Mouse (Mus musculus) embryonic facial prominence, embryonic 13.5 days (tissue): ENCODE measurements around the gene Mid1ip1. TPM values are rescaled to one million over a fixed set of nuclear protein-coding genes. Genes with fewer than 3 reads are reported as not detected.

Experiments
- ATAC-seq: fragments of 200-750 bp; cut with Nextera tagmentation; 2 replicates; pipeline ENCODE4 v1.8.0; 2017; ENCODE audit warnings: low read depth; ENCODE audit not compliant: insufficient number of reproducible peaks, insufficient read depth, low FRiP score, low TSS enrichment
- H3K27ac ChIP-seq: fragments of 300-500 bp; sonication (generic); 2 replicates; pipeline ENCODE4 v1.5.1; 2015; ENCODE audit warnings: moderate library complexity, mild to moderate bottlenecking, inconsistent platforms
- H3K27me3 ChIP-seq: fragments of 300-500 bp; sonication (generic); 2 replicates; pipeline ENCODE4 v1.6.1; 2015; ENCODE audit warnings: mild to moderate bottlenecking, inconsistent platforms
- H3K36me3 ChIP-seq: fragments of 300-500 bp; sonication (generic); 2 replicates; pipeline ENCODE4 v1.6.1; 2015; ENCODE audit warnings: mild to moderate bottlenecking, inconsistent platforms
- H3K4me1 ChIP-seq: fragments of 300-500 bp; sonication (generic); 2 replicates; pipeline ENCODE4 v1.6.1; 2015; ENCODE audit warnings: inconsistent platforms
- H3K4me2 ChIP-seq: fragments of 300-500 bp; sonication (generic); 2 replicates; pipeline ENCODE4 v1.6.1; 2015; ENCODE audit warnings: moderate library complexity, mild to moderate bottlenecking, inconsistent platforms
- H3K4me3 ChIP-seq: fragments of 300-500 bp; sonication (generic); 2 replicates; pipeline ENCODE4 v1.5.1; 2015; ENCODE audit warnings: mild to moderate bottlenecking, inconsistent platforms
- H3K9ac ChIP-seq: fragments of 300-500 bp; sonication (generic); 2 replicates; pipeline ENCODE4 v1.6.1; 2015; ENCODE audit warnings: mild to moderate bottlenecking, inconsistent platforms
- H3K9me3 ChIP-seq: fragments of 300-500 bp; sonication (generic); 2 replicates; pipeline ENCODE4 v1.6.1; 2016; ENCODE audit warnings: inconsistent platforms
- WGBS: fragments of 180-500 bp; shearing (Covaris S2); methylation state at CpG from one replicate; pipeline ENCODE4 v1.1.7; 2015; ENCODE audit warnings: mixed read lengths; 5-methylcytosine and 5-hydroxymethylcytosine counted together
- polyA plus RNA-seq: library from polyadenylated mRNA; unstranded; fragments of >200 nt; fragmentation: Nextera tagmentation; extraction: Ambion mirVana; gene quantifications from 2 replicates; pipeline ENCODE4 v1.2.1, GENCODE M21; 2015

Gene Mid1ip1
- polyA plus RNA-seq, 1 experiment from 2014 or later: 28.1 TPM

DNA sequence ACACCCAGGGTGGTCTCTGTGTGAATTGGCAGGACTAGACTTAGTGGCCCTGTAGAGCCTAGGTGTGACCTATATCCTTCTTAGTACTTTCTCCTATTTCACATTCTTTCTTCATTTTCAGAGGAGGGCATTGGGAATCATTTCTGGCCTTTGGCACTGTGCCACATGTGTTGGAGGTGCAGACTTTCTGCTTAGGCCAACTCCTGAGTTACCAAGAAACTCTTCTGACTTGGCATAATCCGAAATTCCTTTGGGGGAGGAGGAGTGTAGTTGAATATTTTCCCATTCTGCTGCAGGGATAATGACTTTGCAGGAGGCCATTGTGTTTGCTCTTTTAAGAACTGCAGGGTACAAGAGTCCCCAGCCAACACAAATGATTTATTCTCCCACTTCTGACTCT is 19.6 kb downstream of the Mid1ip1 start:
- no peak overlapping the region for H3K4me2 ChIP-seq
- ATAC-seq: no peak
- no peak overlapping the region for H3K4me3 ChIP-seq
- H3K4me1 ChIP-seq: 0 out of 2 replicates have a peak, but pooled peaks cover 2% of the 10 kb centered on the region
- no peaks in the 10 kb centered on the region; the same call in 1 of the 2 replicates for H3K27me3 ChIP-seq
- H3K9ac ChIP-seq: no peak overlapping the region
- 13% methylated on average over 1 of the region's 1 CpGs for WGBS
- no peaks in the 10 kb centered on the region for H3K36me3 ChIP-seq
- H3K9me3 ChIP-seq: no peaks in the 10 kb centered on the region
- no peak overlapping the region for H3K27ac ChIP-seq

DNA sequence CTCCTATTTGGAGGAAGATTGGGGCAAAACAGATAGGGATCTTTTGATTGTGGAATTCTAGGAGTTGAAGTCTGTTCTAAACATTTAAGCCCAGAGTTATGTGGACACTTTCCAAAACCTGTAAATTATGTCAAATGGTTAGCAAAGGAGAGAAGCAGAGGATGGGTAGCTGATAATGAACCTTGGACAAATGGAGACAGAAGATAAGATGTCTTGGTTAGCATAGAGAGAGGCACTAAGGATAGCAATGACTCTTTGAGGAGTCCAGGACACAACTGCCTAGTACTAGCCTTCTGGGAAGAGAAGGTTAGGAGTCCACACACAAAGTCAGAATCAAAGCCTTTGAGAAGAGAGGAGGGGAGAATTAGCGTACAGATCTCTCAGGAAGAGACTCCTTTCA is 20.1 kb downstream of the Mid1ip1 start:
- no peaks in the 10 kb centered on the region; the same call in 1 of the 2 replicates for H3K27me3 ChIP-seq
- H3K9me3 ChIP-seq: no peaks in the 10 kb centered on the region
- no peaks in the 10 kb centered on the region for H3K36me3 ChIP-seq
- 59% methylated on average over 1 of the region's 1 CpGs for whole genome bisulfite sequencing
- no peak overlapping the region for H3K4me3 ChIP-seq
- no peak for ATAC-seq
- 0 out of 2 replicates have a peak, but pooled peaks cover 2% of the 10 kb centered on the region for H3K4me1 ChIP-seq
- no peak overlapping the region for H3K4me2 ChIP-seq
- H3K27ac ChIP-seq: no peak overlapping the region
- no peak overlapping the region for H3K9ac ChIP-seq

DNA sequence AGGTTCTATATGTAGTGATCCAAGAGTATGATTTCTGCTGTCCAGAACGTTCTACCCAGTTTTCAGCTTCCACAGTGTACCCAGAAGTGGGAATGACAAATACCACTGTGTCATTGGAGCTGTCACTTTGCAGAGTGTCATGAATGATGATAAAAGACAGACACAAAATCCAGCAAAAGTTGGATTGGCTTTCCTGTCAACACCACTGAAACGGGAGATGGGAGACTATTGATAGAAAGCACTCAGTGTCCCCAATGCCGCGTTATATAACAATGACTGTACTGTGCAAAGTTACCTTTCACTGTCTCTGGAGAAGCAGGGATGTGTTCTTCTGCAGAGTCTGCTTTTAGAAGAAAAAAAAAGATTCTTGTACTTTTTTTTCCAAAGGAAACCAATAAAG is 44.1 kb downstream of the Mid1ip1 start:
- WGBS: 55% methylated on average over 4 of the region's 4 CpGs
- no peaks in the 10 kb centered on the region for H3K9me3 ChIP-seq
- no peak for ATAC-seq

DNA sequence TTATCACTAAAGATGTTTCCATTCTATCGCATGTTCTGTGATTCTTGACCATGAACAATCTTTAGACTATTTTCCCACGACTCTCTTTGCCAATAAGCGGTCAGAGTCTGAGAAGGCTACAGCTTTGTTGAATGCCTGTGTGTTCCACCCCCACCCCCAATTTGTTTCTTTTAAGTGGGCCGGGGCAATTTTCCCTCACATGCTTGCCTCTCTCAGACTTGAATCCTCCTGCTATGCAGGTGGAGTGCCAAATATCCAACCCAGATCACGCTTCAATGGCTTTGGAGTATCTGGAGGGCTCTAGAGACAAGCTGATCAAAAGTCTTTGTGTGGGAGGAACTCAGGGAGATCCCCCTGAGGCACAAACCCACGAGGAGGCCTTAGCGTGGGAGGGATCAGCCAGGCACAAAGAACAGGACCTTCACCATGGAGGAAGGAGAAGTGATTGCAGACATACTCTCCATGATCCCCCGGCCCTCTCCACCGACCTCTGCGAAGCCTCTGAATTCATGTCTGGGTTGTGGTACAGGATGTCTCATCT is 48.7 kb downstream of the Mid1ip1 start:
- Histone ChIP-seq H3K9me3 (no peaks in the 10 kb centered on the region), H3K36me3 (no peaks in the 10 kb centered on the region), H3K4me2 (no peak overlapping the region), H3K9ac (no peak overlapping the region), H3K4me3 (no peak overlapping the region), H3K4me1 (0 out of 2 replicates have a peak, but pooled peaks cover 3% of the 10 kb centered on the region), H3K27ac (no peak overlapping the region), H3K27me3 (peaks cover 5% of the 10 kb centered on the region)
- no peak for ATAC-seq
- 62% methylated on average over 10 of the region's 10 CpGs for WGBS

More for the DNA sequence above, 44.1 kb downstream of the Mid1ip1 start:
- no peak overlapping the region for H3K9ac ChIP-seq
- H3K36me3 ChIP-seq: no peaks in the 10 kb centered on the region
- H3K27me3 ChIP-seq: peaks cover 5% of the 10 kb centered on the region
- H3K4me2 ChIP-seq: no peak overlapping the region
- H3K27ac ChIP-seq: no peak overlapping the region
- H3K4me3 ChIP-seq: no peak overlapping the region
- H3K4me1 ChIP-seq: 0 out of 2 replicates have a peak, but pooled peaks cover 3% of the 10 kb centered on the region

Other genes starting within 250 kb of the Mid1ip1 start
- gene Tspan7, start 229.9 kb upstream of the Mid1ip1 start, polyA plus RNA-seq: 63.8 and 65.5 TPM in 2 replicates